8 mouse cellular contexts compared by ENCODE assay signal in the genomic region with DNA sequence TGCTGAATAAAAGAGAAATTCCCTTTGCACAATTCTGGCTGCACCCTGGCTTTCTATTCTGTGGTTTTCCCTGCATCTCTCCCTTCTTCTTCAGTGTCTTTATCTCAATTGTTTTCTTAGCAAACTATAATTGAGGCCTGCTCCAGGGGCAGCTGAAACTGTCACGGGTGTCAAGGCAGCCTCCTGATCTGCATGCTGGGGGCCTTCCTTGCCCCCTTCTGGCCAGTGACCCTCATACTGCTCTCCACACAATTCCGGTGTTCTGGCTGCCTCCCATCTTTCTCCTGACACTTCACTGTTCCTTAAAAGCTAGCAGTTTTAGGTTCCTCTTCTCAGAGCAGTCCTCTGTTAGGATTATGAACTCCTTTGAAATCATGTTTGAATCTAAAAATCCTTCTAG. TPM values are rescaled to one million over a fixed set of nuclear protein-coding genes. Genes with fewer than 3 reads are reported as not detected.
DNase-seq lines count a peak whose midpoint lies in the region; ATAC-seq and TF ChIP-seq lines count a peak whose summit lies in the region.

No protein-coding gene starts in this region.

- H3K9me3 ChIP-seq in embryonic facial prominence, embryonic 11.5 days (replicated peaks; ENCODE audit: control insufficient read depth, low read length) = no peaks in the 10 kb centered on the region
- H3K9me3 ChIP-seq in intestine, embryonic 14.5 days (ENCODE audit: control insufficient read depth, low read length) = no peaks in the 10 kb centered on the region
- H3K9me3 ChIP-seq in neural tube, embryonic 12.5 days = no peaks in the 10 kb centered on the region

- WGBS in embryonic facial prominence, embryonic 11.5 days = 19% methylated on average over 2 of the region's 2 CpGs
- WGBS in intestine, embryonic 14.5 days = 28% methylated on average over 2 of the region's 2 CpGs
- WGBS in neural tube, embryonic 12.5 days = 25% methylated on average over 2 of the region's 2 CpGs

- intact Hi-C loops in left cerebral cortex, adult 2 months (cut with DNase I) = loop anchor here (5.0 to 10.0 kb wide), 3 partner anchors 257 to 384 kb away; a partner anchor contains a TSS
- intact Hi-C loops in left cerebral cortex, postnatal 25 days (cut with DNase I) = loop anchor here (5.0 kb wide), 1 partner anchor 257 kb away; a partner anchor contains a TSS

- no peak for ATAC-seq in embryonic facial prominence, embryonic 11.5 days (replicated peaks; ENCODE audit: insufficient number of reproducible peaks, low FRiP score, low TSS enrichment, low read depth)
- ATAC-seq in intestine, embryonic 14.5 days (replicated peaks; ENCODE audit: low FRiP score, low TSS enrichment, low read depth) = no peak
- ATAC-seq in neural tube, embryonic 12.5 days (ENCODE audit: low FRiP score, low read depth) = no peak

- no peak for DNase-seq in left cerebral cortex, adult 2 months (ENCODE audit: extremely low spot score in 1 of 2, low spot score in 2 of 2)
- DNase-seq in left cerebral cortex, postnatal 25 days (ENCODE audit: low spot score in 2 of 2) = no peak
- DNase-seq in embryonic facial prominence, embryonic 11.5 days (ENCODE audit: low spot score) = no peak
- DNase-seq in intestine, embryonic 14.5 days (ENCODE audit: low spot score) = no peak
- no peak for DNase-seq in layer of hippocampus, adult 11-12 months (ENCODE audit: low spot score)
- no peak for DNase-seq in adrenal gland, adult 2 months
- DNase-seq in adrenal gland, postnatal 4 days (ENCODE audit: low spot score in 2 of 2) = no peak

- no peaks in the 10 kb centered on the region for H3K4me1 ChIP-seq in embryonic facial prominence, embryonic 11.5 days (ENCODE audit: control insufficient read depth, insufficient read depth, low read length)
- H3K4me1 ChIP-seq in intestine, embryonic 14.5 days (replicated peaks; ENCODE audit: control insufficient read depth, insufficient read depth, low read length) = peaks cover 9% of the 10 kb centered on the region
- peaks cover 8% of the 10 kb centered on the region for H3K4me1 ChIP-seq in neural tube, embryonic 12.5 days

- H3K27me3 ChIP-seq in embryonic facial prominence, embryonic 11.5 days (ENCODE audit: control insufficient read depth, insufficient read depth, low read length) = no peaks in the 10 kb centered on the region
- no peaks in the 10 kb centered on the region for H3K27me3 ChIP-seq in intestine, embryonic 14.5 days (replicated peaks; ENCODE audit: control insufficient read depth, insufficient read depth, low read length)
- H3K27me3 ChIP-seq in neural tube, embryonic 12.5 days (replicated peaks) = no peaks in the 10 kb centered on the region

- H3K4me3 ChIP-seq in left cerebral cortex, adult 2 months = peak overlapping the region; percentile 60; the same call in 1 of the 2 replicates
- peak overlapping the region; percentile 76 for H3K4me3 ChIP-seq in embryonic facial prominence, embryonic 11.5 days (ENCODE audit: low read depth, low read length)
- peak overlapping the region; percentile 82 for H3K4me3 ChIP-seq in intestine, embryonic 14.5 days (ENCODE audit: low read depth, low read length)
- H3K4me3 ChIP-seq in neural tube, embryonic 12.5 days = peak overlapping the region; percentile 65

- H3K36me3 ChIP-seq in embryonic facial prominence, embryonic 11.5 days (replicated peaks; ENCODE audit: control insufficient read depth, insufficient read depth, low read depth, low read length) = no peaks in the 10 kb centered on the region
- H3K36me3 ChIP-seq in intestine, embryonic 14.5 days (ENCODE audit: control insufficient read depth, insufficient read depth, low read length) = peaks cover 44% of the 10 kb centered on the region
- peaks cover 23% of the 10 kb centered on the region for H3K36me3 ChIP-seq in neural tube, embryonic 12.5 days

- peak overlapping the region; percentile 59 for H3K4me2 ChIP-seq in embryonic facial prominence, embryonic 11.5 days (ENCODE audit: low read depth, low read length)
- H3K4me2 ChIP-seq in intestine, embryonic 14.5 days (ENCODE audit: low read length) = peak overlapping the region; percentile 76
- peak overlapping the region; percentile 76 for H3K4me2 ChIP-seq in neural tube, embryonic 12.5 days (replicated peaks)

- TF ChIP-seq CTCF in left cerebral cortex, adult 2 months (IDR thresholded peaks at IDR 0.05) = no peak

- no peak overlapping the region for H3K27ac ChIP-seq in left cerebral cortex, adult 2 months
- H3K27ac ChIP-seq in embryonic facial prominence, embryonic 11.5 days (replicated peaks; ENCODE audit: low read depth, low read length) = no peak overlapping the region
- no peak overlapping the region for H3K27ac ChIP-seq in intestine, embryonic 14.5 days (ENCODE audit: low read depth)
- no peak overlapping the region for H3K27ac ChIP-seq in neural tube, embryonic 12.5 days

- peak overlapping the region; percentile 73; the same call in 1 of the 2 replicates for H3K9ac ChIP-seq in embryonic facial prominence, embryonic 11.5 days (replicated peaks; ENCODE audit: low read length)
- peak overlapping the region; percentile 72 for H3K9ac ChIP-seq in intestine, embryonic 14.5 days (ENCODE audit: low read length)
- peak overlapping the region; percentile 71 for H3K9ac ChIP-seq in neural tube, embryonic 12.5 days

RNA-seq across cellular contexts. Expression of a gene that starts 1.2 kb away (rescaled TPM):
- total RNA-seq in left cerebral cortex, adult 2 months (2021) = 10 to 100 TPM; 30.7 to 35.1 TPM
- 10 to 100 TPM; 32.4 to 33.9 TPM for total RNA-seq in left cerebral cortex, postnatal 25 days (2021)
- 27.1 and 28.1 TPM in 2 replicates for polyA plus RNA-seq in embryonic facial prominence, embryonic 11.5 days (2014; fragmentation: Nextera tagmentation; extraction: Ambion mirVana)
- polyA plus RNA-seq in intestine, embryonic 14.5 days (2014; fragmentation: Nextera tagmentation; extraction: Ambion mirVana) = 14.1 and 14.7 TPM in 2 replicates
- 29.9 and 30.6 TPM in 2 replicates for polyA plus RNA-seq in neural tube, embryonic 12.5 days (2016; fragmentation: Nextera tagmentation; extraction: Ambion mirVana)
- total RNA-seq in adrenal gland, adult 2 months (2021) = 10 to 100 TPM; 10.2 to 15.5 TPM
- 3.0 and 3.6 TPM in 2 replicates for polyA plus RNA-seq in adrenal gland, adult 2 months (2012; rRNA removed)
- total RNA-seq in adrenal gland, postnatal 4 days (2021) = 10 to 100 TPM; 22.9 to 23.5 TPM
